ENCODE assay signal across 29 mouse cellular contexts in genomic region chr2:132936176-132936575, GRCm38 (mm10). TPM values are rescaled to one million over a fixed set of nuclear protein-coding genes. Genes with fewer than 3 reads are reported as not detected.
"Had no signal": no experiment of that assay in that cellular context is flagged by ENCODE, and none has a peak within 500 bp of the region (broad histone marks: within the 10 kb centered on the region; RNA-seq: fewer than 3 reads in every experiment).

No protein-coding gene starts in this region.

- H3K9ac ChIP-seq: embryonic facial prominence, embryonic 12.5 days; embryonic facial prominence, embryonic 13.5 days; embryonic facial prominence, embryonic 15.5 days; forebrain, embryonic 12.5 days; forebrain, embryonic 13.5 days; forebrain, embryonic 15.5 days; forebrain, postnatal 0 days had no signal

- H3K4me3 ChIP-seq: embryonic facial prominence, embryonic 10.5 days; embryonic facial prominence, embryonic 12.5 days; embryonic facial prominence, embryonic 13.5 days; embryonic facial prominence, embryonic 15.5 days; erythroblast, embryonic 14.5 days; forebrain, embryonic 10.5 days; forebrain, embryonic 12.5 days; forebrain, embryonic 13.5 days; forebrain, embryonic 15.5 days; gastrocnemius, adult 2 months; heart, adult 2 months had no signal

- ATAC-seq: forebrain, embryonic 13.5 days; forebrain, embryonic 14.5 days; forebrain, embryonic 15.5 days; forebrain, embryonic 16.5 days; forebrain, postnatal 0 days had no signal

- H3K36me3 ChIP-seq: embryonic facial prominence, embryonic 10.5 days; embryonic facial prominence, embryonic 12.5 days; embryonic facial prominence, embryonic 13.5 days; forebrain, embryonic 10.5 days; forebrain, embryonic 12.5 days; forebrain, embryonic 15.5 days had no signal

- H3K4me1 ChIP-seq: embryonic facial prominence, embryonic 10.5 days; embryonic facial prominence, embryonic 12.5 days; embryonic facial prominence, embryonic 13.5 days; embryonic facial prominence, embryonic 15.5 days; forebrain, embryonic 10.5 days; forebrain, embryonic 12.5 days; forebrain, embryonic 15.5 days had no signal

- H3K9me3 ChIP-seq: embryonic facial prominence, embryonic 10.5 days; embryonic facial prominence, embryonic 12.5 days; embryonic facial prominence, embryonic 13.5 days; embryonic facial prominence, embryonic 15.5 days; forebrain, embryonic 10.5 days; forebrain, embryonic 15.5 days had no signal

- H3K4me2 ChIP-seq: embryonic facial prominence, embryonic 12.5 days; embryonic facial prominence, embryonic 13.5 days; embryonic facial prominence, embryonic 15.5 days; forebrain, embryonic 12.5 days; forebrain, embryonic 13.5 days; forebrain, embryonic 15.5 days had no signal

- H3K27me3 ChIP-seq: embryonic facial prominence, embryonic 12.5 days; embryonic facial prominence, embryonic 13.5 days; embryonic facial prominence, embryonic 15.5 days; forebrain, embryonic 12.5 days; forebrain, embryonic 13.5 days; forebrain, embryonic 15.5 days had no signal

- DNase-seq: cerebellum, adult 8-10 months; cerebellum, adult 9-10 months; cerebellum, adult 9-11 months; cerebellum, postnatal 10 days; cerebellum, postnatal 14 days; cerebellum, postnatal 25 days; cerebellum, postnatal 36 days; embryo, embryonic 11 days; forebrain, postnatal 0 days; gastrocnemius, adult 2 months; gastrocnemius, postnatal 10 days; gastrocnemius, postnatal 14 days; gastrocnemius, postnatal 25 days; gastrocnemius, postnatal 36 days; heart, adult 11 months; heart, adult 18-20 months; heart, adult 2 months had no signal

- H3K27ac ChIP-seq: embryonic facial prominence, embryonic 10.5 days; embryonic facial prominence, embryonic 12.5 days; embryonic facial prominence, embryonic 13.5 days; embryonic facial prominence, embryonic 15.5 days; forebrain, embryonic 10.5 days; forebrain, embryonic 12.5 days; forebrain, embryonic 13.5 days; forebrain, embryonic 15.5 days; gastrocnemius, adult 2 months; heart, adult 2 months had no signal

RNA-seq across cellular contexts. Expression of gene Fermt1, which starts 9.5 kb away (rescaled TPM):
- polyA plus RNA-seq: forebrain, embryonic 13.5 days; forebrain, embryonic 14.5 days; forebrain, embryonic 15.5 days; forebrain, embryonic 16.5 days; forebrain, postnatal 0 days; frontal cortex, adult 2 months had no signal

RNA-seq across cellular contexts. Expression of gene Lrrn4, which starts 55.5 kb away (rescaled TPM):
- polyA plus RNA-seq: erythroblast, embryonic 14.5 days; forebrain, embryonic 14.5 days had no signal
